Mouse (Mus musculus) R1 (cell line): ENCODE measurements around the gene Lcn2.

ENCODE experiments used
- DNase-seq: peaks from one replicate; pipeline ENCODE4 v3.0.0-alpha.2; 2018; ENCODE audit warnings: low read depth, low spot score

Lcn2 gene

DNA sequence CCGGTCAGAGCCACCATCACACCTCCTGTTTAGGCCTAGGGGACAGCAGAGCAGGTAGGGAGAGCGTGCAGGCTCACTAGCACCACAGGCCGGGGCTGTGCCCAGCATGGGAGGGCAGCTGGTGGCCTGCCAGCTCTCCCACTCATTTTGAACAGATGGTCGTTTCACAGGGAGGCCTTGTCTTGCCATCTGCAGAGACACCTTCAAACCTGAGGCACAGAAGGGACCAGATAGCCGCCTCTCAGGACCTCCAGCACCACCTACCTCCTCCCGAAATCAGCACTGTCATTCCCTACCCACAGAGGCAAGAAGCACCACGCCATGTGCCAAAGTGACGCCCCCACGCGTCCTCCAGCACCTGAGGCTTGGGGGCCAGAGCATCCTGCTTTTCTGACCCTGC is 44.0 kb downstream of the Lcn2 start:
- no peak for DNase-seq

DNA sequence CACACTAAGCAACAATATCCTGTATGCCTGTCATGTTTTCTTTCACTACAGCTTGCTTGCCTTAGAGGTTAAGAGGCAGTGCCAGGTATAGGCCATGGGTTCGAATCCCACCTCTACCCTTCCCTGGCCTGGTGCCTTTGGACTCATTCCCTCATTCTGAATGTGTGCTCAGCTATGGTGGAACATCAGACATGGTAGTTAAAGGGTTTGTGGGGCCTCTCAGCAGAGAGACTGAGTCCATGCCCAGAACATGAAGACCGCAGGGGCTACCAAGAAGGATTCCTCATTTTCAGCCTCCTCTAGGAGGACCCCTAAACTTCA is 44.7 kb downstream of the Lcn2 start:
- no peak for DNase-seq

DNA sequence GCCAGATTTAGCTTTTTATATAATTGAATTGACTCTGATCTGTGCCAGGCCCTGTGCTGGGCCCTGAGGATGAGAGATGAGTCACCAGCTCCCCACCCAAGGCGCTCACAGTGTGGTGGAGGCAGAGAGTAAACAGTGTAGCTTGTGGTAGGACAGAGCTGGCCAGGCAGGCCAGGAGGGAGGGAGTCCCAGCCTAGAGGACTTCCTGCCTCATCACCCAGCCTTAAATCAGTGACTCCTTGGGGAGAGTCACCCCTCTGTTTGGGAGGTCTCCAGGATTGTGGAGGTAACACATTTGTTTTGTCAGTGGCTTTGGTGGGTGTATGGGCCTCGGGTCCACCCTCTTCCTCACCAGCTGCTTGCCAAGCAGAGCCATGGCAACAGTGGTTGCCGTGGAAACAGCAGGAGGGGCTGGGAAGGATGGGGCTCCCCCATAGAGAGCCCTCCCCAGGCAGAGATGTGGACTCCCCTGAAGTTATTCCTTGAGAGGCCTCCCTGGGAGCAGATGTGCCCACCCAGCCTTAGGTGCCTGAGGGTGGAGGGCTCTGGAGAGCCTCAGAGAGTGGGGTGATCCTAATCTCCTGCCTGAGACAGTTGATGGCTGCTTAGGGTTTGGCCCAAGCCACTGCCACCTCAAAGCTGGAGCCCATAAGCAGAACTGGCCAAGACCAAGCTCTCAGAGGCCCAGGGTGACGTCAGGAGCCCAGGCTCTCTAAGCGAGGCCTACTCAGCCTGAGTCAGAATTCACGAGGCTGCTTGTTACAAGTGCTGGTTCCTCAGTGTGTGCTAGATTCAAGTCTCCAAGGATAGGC is 45.3 kb downstream of the Lcn2 start:
- DNase-seq = no peak

DNA sequence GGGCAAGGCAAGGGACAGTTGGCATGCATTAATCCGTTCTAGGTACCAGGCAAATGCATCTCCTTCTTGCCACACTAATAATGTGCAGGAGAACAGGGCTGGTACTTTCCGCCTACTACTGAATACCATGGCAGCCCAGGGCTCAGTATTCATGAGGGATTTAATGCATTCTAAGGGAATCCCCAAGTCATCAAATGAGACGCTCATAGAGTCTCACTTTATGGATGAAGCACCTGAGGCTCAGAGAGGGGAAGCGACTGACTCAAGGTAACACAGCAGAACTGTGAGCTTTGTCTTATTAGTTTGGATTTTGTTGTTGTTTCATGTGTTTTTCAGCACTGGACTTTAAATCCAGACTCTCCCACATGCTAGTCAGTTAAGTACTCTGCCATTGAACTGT is 46.0 kb downstream of the Lcn2 start:
- DNase-seq = no peak

DNA sequence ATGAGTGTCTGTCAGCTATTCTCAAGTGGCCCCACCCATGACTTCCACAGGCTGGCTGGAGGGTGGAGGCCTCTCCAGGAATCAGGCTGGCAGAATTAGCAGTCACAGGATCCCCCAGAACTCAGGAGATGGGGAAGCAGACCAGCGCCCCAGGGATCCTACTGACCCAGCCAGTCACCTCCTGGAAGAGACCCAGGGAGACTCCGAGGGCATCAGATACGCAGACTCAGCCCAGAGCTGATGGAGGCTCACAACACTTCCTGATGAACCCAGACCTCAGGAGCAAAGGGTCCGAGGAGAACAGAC is 46.5 kb downstream of the Lcn2 start:
- DNase-seq = no peak

DNA sequence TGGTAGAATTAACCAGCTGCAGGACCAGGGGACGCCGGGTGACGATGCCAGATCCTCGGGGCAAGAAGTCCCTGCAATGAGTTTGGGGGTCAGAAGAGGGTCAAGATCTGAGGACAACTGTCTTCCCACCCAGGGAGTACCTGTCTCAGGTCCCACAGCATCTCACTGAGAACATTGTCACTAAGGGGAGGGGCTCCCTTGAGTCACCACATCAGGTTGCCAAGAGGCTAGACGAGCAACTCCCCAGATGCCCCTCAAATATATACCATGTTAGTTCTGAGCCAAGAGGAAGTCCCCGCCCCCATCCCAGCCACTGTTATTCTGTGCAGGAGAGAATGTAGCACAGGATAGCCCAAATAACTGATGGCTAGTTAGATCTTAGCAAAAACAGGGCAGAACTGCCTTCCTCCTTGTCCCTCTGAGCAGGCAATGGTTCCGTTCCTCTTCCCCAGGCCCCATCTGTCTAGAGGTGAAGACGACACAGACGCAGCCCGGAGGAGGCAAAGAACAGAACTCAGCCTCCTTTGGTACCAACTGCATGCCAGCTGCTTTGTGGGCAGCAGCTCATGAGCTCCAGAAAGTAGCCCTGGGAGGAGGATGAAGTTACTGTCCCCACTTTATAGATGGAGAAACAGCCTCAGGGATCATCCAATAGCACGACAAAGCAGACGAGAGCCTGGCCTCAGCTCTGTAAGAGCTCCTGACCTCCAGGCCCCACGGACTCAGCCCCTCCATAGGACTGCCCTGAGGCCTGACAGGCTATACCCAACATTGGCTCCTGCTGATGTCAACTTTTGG is 47.0 kb downstream of the Lcn2 start:
- no peak for DNase-seq

DNA sequence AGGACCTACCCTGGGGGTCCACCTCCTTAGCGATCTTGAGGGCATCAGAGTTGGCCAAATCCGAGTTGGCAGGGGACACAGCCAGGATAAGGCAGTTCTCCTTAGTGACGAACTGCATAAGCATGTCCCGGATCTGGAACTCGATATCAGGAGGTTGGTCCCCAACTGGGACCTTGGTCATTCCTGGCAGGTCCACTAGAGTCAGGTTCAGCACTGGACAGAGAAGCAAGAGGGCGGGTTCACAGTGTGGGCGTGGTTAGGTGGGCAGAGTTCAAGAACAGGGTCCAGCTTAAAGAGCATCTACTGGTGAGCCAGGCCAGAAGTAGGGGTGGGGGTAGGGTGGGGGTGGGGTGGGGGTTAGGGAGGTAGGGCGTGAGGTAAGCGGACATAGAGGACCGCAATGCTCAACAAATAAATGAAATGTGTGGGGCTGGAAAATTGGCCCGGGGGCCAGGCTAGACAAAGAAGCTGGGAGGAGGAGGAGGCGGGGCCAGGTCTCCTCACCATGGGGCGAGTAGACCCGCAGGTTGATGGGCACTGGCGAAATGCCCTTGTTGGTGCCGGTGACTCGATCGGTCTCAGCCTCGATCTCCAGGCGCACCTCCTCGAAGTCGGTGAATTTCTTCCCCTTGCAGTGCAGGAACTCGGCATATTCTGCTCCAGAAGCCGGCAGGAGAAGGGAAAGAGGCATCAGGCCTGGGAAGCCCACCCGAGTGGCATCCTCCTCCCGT is 48.0 kb downstream of the Lcn2 start:
- no peak for DNase-seq

DNA sequence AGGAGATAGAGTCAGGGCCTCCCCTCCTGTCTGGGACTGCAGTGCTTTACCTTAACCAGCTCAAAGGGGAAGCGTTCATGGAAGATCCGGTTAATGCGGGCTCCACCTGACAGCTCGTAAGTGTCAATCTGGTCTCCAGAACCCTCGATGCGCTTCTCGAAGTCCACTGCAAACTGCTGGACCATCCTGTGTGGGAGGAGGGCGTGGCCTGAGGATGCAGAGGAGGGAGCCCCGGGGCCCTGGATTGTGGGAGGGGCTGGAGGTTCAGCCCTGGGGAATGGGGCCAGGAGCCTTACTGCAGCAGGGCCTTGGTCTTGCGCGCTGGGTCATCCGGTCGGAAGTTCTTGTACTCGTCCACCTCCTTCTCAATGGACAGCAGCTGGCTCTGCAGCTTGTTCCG is 52.2 kb downstream of the Lcn2 start:
- no peak for DNase-seq
